Mouse (Mus musculus) layer of hippocampus, postnatal 10 days (tissue): ENCODE results near the gene Hipk2. TPM values are rescaled to one million over a fixed set of nuclear protein-coding genes. Genes with fewer than 3 reads are reported as not detected.
A peak's percentile ranks its signal among the peaks of the same experiment; 100 is the strongest.

Experiments
- DNase-seq, 2 experiments: peaks; one replicate each; pipeline ENCODE4 v3.0.0; 2021; ENCODE audit warnings: low spot score in 2 of 2
- total RNA-seq, 2 experiments: library from RNA; stranded (reverse); gene quantifications; 2 replicates each; pipeline ENCODE4 v1.2.3; 2021

Hipk2 gene
- total RNA-seq, 2 experiments from 2014 or later, result 51.0 to 54.3 TPM

DNA sequence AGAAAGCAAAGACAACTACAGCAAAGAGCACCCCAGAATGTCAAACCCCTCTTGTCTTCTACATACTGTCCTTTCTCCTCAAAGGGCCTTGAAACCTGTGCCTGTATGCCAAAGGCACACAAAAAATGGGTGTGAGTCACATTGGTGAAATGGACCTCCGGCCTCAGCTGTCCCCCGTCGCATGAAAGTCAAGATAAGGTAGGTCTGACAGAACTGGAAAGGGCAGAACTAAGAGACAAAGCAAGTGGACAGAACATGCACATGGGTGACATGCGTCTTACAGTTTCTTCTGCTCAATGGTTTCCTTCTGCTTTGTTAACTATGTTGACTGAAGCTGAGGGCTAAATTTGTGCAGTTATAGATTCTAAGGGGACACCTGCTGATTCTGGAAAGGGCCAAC is 119.0 kb downstream of the Hipk2 start:
- DNase-seq, result no peak

DNA sequence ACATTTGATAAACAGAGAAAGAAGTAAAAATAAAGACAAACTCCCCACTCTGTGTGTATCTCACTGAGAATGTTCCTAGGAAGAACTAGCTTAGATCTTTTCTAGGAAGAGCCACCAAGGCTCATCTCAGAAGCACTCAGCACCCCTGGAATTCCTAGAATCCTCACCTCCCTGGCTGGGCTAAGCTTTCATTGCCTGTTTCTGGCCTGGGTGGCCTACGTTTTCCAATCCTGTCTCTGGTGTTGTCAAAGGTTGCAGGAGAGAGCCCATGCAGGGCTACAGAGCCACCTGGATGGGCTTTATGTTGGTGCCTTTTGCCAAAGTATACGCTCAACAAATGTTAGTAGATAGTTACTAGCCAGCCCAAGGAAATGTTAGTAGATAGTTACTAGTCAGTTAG is 120.0 kb downstream of the Hipk2 start:
- DNase-seq, result no peak

DNA sequence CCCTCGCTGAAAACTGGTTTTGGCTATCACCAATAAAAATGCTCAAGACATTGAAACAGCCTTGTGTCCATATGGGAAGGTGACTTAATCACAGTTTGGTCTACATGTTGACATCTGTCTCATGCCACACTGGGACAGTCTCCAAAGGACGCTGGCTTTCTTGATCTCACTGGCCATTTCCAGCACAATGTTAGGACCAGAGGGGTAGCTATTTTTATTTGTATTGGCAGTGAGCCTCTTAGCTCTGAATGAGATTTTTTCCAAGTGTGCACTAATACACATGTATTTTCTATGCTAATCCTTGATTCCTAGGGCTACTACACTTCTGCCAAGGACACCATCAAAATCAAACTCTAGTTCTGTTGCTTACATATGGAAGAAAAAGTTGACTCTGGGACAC is 120.8 kb downstream of the Hipk2 start:
- DNase-seq, result no peak

GRCm38 (mm10) chr6:38753729-38754128 is 122.2 kb downstream of the Hipk2 start:
- DNase-seq, result no peak

- DNase-seq, result no peak
These were observed 122.9 kb downstream of the Hipk2 start for GRCm38 (mm10) chr6:38753025-38753424.

- no peak for DNase-seq
These were observed 123.5 kb downstream of the Hipk2 start for GRCm38 (mm10) chr6:38752495-38752894.

GRCm38 (mm10) chr6:38748037-38748436 is 127.9 kb downstream of the Hipk2 start:
- no peak for DNase-seq

DNA sequence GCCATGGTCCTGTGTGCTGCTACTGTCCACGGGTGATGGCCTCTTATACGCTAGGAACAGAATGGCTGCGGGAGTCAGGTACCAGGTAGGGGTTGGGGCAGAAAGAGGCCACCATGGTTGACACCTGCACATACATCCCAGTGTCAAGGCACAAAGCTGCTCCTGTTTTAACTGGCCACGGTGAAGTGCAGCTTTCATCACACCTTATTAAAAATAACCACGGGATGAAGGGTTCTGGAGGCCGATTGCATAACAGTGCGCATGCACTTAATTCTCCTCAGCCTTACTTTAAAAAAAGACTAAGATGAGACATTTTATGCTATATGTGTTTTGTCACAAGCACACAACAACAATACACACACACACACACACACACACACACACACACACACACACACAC is 132.6 kb downstream of the Hipk2 start:
- no peak for DNase-seq

- DNase-seq, result no peak
These were observed 133.5 kb downstream of the Hipk2 start for GRCm38 (mm10) chr6:38742441-38742840.

DNA sequence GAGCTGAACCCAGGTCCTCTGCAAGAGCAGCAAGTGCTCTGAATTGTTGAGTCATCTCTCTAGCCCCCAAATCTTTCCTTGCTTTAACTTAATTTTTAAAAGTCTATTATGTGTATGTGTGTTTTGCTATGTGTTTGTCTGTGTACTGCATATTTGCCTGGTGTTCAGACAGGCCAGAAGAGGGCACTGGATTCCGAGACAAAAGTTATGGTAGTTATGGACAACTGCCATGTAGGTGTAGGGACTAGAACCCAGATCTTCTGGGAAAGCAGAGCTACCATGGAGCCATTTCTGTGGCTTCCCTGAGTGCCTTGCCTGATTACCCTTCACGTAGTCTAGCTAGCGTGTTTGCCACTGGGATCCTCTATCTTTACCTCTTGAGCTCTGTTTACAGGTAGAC is 134.9 kb downstream of the Hipk2 start:
- no peak for DNase-seq

GRCm38 (mm10) chr6:38739266-38739665 is 136.7 kb downstream of the Hipk2 start:
- DNase-seq, result no peak

DNA sequence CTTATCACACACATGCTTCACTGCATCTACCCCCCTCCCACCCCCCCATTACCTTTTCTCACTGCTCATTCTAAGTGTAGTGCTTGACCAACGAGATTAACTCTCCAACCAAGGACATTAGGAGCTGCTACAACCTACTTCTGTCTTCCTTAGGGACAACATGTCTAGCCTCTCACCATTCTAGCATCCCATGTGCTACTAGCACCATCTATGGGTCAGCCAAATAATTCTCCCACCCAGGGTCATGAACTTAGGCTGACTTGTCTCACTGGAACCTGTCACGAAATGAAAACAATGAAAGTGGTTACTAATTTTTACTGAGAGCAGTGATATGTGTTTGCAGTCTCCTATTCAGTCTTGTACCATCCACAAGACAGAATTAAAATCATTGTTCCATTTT is 138.2 kb downstream of the Hipk2 start:
- no peak for DNase-seq

- DNase-seq, result peak; percentile 87 to 88
These were observed 139.7 kb downstream of the Hipk2 start for GRCm38 (mm10) chr6:38736240-38736639.

DNA sequence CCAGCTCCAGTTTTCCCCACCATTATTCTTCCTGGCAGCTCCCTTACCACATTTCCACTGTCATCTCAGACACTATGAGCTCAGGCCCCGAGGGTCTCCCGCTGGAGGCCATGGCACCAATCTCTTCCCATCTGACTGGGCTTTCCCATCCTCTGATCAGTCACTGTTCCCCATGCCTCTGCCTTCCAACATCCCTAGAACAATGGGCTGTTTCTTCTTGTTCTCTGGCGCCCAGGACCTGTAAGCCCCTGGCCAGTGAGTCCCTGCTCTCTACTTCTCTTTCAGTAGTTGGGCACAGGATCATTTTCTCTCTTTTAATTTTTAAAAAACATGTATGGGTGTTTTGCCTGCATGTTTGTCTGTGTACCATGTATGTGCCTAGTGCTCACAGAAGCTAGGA is 143.3 kb downstream of the Hipk2 start:
- no peak for DNase-seq

GRCm38 (mm10) chr6:38730169-38731146 is 145.5 kb downstream of the Hipk2 start:
- DNase-seq, result peak in 1 of 2 experiments; percentile 20

DNA sequence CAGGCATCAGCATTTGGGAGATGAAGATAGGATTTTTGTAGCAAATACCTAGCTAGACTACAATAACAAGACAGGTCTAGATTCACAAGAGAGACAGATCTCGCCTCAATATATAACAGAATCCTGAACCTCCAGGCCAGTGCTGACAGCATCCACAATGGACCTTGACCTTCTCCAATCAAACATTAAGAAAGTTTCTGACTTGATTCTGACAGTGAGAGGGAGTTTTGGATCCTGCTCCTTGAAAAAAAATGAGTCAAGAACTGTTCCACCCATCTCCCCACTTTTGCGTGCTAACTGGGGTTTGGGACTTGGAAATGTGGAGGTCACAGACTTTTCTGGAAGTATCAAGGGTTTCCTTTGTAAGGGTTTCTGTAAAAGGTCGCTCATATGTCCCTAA is 150.4 kb downstream of the Hipk2 start:
- DNase-seq, result no peak

- no peak for DNase-seq
These were observed 154.6 kb downstream of the Hipk2 start for GRCm38 (mm10) chr6:38721361-38721760.

DNA sequence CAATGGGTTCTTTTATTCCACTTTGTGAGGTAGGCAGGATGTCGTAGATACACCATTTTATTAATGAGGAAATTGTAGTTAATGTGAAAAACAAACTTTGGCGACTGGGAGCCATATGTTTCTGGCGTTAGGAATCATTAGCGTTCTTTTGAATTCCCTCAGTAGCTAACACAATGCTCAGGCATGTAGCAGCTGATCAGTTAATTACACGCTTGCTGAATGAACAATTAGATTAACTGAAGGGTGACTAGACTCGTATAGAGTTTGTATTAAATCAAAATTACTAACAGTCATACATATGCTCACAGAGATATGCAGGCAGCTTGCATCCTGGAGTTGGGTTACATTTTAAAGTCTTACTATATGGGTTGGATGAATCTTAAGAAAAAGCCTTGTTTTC is 156.7 kb downstream of the Hipk2 start:
- no peak for DNase-seq

DNA sequence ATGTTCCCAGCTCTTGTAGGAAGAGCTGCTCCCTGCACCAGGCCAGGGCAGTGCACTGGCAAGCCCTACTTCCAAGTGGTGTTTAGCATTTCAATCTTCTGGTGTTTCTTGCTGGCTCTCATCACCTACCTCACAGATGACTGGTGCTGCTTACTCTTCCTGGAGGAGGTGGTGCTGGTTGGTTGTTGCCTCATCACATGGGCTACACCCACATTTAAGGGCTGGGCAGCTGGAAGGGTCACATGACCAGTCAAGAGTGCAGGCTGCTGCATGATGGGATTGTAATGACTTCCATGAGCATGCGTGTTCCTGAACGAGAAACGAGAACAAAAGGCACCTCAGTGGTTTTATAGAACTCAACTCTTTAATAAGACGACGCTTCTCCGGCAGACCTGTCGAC is 157.3 kb downstream of the Hipk2 start:
- DNase-seq, result no peak

DNA sequence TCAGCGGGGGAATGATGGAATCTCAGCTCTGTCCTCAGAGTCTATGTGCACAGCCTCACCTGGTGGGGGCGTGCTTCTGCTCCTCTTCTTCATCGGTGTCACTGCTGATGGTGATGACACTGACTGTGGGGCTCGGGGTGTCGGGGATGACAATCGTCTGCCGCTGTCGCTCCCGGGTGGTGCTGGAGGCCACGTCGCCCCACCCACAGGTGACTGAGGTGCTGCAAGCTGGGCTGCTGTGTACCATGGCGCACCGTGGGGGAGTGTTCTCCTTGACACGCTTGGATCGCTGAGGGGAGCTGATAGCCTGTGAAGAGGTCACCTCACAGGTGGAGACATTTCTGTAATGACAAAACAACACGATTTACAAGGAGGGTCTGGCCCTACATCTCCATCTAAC is 160.1 kb downstream of the Hipk2 start:
- DNase-seq, result no peak

DNA sequence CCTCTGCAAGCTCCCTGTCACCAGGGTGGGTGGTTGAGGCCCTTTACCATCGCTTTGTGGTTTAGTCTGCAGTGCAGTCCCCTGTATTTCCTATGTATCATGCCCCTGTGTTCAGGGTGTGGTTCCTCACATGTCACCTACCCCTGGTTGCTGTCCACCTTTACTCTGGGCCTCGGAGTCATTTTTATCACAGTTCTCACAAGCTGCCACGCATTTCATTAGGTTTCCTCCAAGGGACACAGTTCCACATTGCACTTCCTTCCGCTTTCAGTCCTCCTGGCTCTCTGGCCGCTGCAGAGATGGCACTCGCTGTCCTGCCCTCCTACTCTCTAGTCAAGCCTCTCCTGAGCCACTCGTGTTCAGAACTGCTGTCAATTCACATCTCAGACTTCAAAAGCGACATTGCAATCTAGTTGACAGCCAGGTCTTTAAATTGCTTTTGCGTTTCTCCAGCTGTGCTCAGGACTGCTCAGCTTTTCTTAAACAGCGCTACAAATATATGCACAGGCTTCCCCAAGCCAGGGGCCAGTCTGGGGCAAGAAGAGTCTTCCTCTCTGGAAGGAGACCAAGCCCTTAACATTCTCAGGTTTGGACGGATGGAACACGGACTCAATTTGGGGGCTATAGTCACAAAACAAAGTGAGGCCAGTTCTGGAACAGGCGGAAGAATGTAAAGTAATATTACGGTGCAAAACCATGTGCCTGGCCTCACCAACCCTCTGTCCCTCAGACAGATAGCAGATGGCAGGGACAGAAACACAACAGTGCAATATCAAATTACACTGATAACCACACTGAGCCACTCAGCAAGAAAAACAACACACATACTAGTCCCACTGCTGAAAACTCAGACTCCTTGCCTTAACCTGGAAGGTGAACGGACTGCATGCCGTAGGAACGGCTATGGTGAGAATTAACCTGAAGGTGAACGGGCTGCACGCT is 161.7 kb downstream of the Hipk2 start:
- DNase-seq, result no peak

GRCm38 (mm10) chr6:38710449-38710848 is 165.5 kb downstream of the Hipk2 start:
- no peak for DNase-seq
